Mouse (Mus musculus) hindbrain, embryonic 10.5 days (tissue): ENCODE measurements at regions not wholly inside any gene's neighbourhood (a gene's known extent, or its start where the extent isn't known, plus 50 kb on each side); places are given as distances from the start of the nearest gene placed in this dataset.
"Not testable (repeated sequence)": the region's sequence is repeated elsewhere in the genome, so short reads cannot be mapped to it uniquely, and the experiment has no call there.

ENCODE experiments used
- DNase-seq: peaks from one replicate; pipeline ENCODE4 v3.0.0-alpha.2; 2017; ENCODE audit warnings: low spot score
- H3K27ac ChIP-seq: fragments of 300-500 bp; sonication (generic); 2 replicates; pipeline ENCODE4 v1.5.1; 2016; ENCODE audit warnings: mild to moderate bottlenecking, moderate library complexity
- H3K27me3 ChIP-seq: fragments of 300-500 bp; sonication (generic); 2 replicates; pipeline ENCODE4 v1.6.1; 2016; ENCODE audit warnings: mild to moderate bottlenecking; ENCODE audit not compliant: poor library complexity, insufficient read depth, severe bottlenecking
- H3K36me3 ChIP-seq: fragments of 300-500 bp; sonication (generic); 2 replicates; pipeline ENCODE4 v1.6.1; 2016; ENCODE audit warnings: mild to moderate bottlenecking, moderate library complexity
- H3K4me1 ChIP-seq: fragments of 300-500 bp; sonication (generic); replicated peaks from 2 replicates; pipeline ENCODE4 v1.6.1; 2016; ENCODE audit warnings: mild to moderate bottlenecking
- H3K4me3 ChIP-seq: fragments of 300-500 bp; sonication (generic); 2 replicates; pipeline ENCODE4 v1.5.1; 2016; ENCODE audit warnings: mild to moderate bottlenecking, moderate library complexity
- H3K9me3 ChIP-seq: fragments of 300-500 bp; sonication (generic); 2 replicates; pipeline ENCODE4 v1.6.1; 2016; ENCODE audit warnings: mild to moderate bottlenecking, moderate library complexity
- WGBS: fragments of 180-500 bp; shearing (Covaris S2); methylation state at CpG from one replicate; pipeline ENCODE4 v1.1.7; 2016; 5-methylcytosine and 5-hydroxymethylcytosine counted together

DNA sequence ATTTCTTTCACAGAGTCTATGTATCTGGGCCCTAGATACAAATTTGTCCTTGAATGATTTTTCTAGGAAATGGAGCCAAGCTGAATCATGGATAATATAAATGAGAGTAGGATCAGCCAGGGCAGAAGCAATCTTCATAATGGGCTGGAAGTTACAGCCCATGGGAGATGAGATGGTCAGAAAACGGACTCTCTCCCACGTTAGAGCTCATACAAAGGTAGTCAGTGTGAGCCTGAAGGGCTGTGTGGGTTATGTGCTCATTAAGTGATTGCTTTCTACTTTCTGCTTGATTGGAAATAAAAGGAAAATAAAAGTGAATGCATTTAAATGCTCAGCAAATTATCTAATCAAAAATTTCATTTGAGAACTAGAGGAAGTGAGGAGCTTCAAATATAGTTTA, 2017.1 kb upstream of the Pcdh20 start:
- Histone ChIP-seq H3K36me3 (no peaks in the 10 kb centered on the region), H3K9me3 (no peaks in the 10 kb centered on the region), H3K27me3 (no peaks in the 10 kb centered on the region), H3K4me1 (no peaks in the 10 kb centered on the region), H3K4me3 (no peak overlapping the region), H3K27ac (no peak overlapping the region)
- 78% methylated on average over 2 of the region's 2 CpGs for WGBS
- no peak for DNase-seq

DNA sequence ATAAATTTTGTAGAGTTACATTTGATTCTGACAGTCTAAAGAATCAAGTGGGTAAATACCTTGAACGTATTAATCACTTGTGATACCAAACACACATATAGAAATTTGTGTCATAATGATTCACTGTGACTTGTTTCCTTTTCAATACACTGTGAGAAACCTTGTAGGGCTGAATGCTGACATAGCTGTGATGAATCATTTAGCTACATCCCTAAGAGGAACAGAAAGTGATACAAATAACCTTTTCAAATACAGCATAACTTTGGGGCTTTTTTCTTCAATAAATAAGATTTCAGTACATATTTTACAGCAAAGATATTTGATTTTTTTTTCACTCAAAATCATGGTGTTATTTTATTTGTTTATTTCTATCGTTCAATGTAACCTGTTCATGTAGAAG, 1976.8 kb upstream of the Pcdh20 start:
- H3K4me1 ChIP-seq, result no peaks in the 10 kb centered on the region
- no peaks in the 10 kb centered on the region for H3K27me3 ChIP-seq
- no peak overlapping the region for H3K4me3 ChIP-seq
- 82% methylated on average over 2 of the region's 2 CpGs for WGBS
- no peaks in the 10 kb centered on the region for H3K9me3 ChIP-seq
- H3K27ac ChIP-seq, result no peak overlapping the region
- no peaks in the 10 kb centered on the region for H3K36me3 ChIP-seq
- no peak for DNase-seq

DNA sequence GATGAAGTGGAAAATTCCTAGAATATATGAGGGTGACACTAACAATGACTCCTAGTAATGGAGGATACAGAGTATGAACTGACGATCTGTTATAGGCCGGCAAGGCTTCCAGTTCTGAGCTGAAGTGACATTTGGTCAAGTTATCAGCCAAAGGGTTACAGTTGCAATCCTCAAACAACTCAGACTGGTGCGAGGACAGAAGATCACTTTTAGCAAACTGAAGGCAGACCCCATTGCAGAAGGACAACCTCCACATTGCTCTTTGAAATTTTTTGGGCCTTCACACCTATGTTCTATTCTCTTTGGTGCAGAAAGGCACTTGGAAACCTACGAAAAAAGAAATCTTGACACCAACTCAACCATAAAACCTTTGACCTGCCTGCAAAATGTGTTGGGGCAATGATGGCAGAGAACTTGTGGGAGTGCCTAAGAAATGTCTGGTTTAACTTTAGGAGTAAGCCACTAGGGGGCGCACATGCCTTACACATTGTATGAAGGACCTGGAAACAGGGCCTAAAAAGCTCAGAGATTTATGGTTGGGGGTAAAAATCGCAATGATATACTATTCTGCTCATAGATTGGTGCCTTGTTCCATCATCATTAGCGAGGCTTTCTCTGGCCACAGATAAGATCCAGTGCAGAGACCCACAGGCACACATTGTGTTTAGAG, 1961.8 kb upstream of the Pcdh20 start:
- H3K36me3 ChIP-seq, result no peaks in the 10 kb centered on the region
- WGBS, result 56% methylated on average over 7 of the region's 7 CpGs
- peak; percentile 65 for DNase-seq

DNA sequence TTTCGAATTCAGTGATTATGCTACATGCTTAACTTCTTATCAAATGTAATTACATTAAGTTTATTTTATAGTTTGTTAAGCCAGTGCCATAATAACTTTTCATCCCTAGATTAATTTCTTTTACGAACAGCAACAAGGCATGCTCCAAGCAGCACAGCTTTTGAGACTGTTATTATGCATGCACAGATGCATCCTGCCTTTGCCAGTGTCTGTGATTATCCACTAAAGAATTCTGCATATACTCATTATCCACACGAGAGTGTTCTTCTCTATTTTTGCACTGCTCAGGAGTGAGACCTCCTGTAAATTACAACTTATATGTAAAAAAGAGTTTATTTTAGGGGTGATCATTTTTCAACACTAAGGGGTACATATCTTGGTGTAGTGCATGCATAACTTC, 1941.5 kb upstream of the Pcdh20 start:
- H3K4me3 ChIP-seq, result no peak overlapping the region
- no peaks in the 10 kb centered on the region for H3K27me3 ChIP-seq
- H3K4me1 ChIP-seq, result no peaks in the 10 kb centered on the region
- no peak for DNase-seq
- WGBS, result 87% methylated on average over 3 of the region's 3 CpGs
- H3K27ac ChIP-seq, result no peak overlapping the region
- no peaks in the 10 kb centered on the region for H3K36me3 ChIP-seq
- no peaks in the 10 kb centered on the region for H3K9me3 ChIP-seq

More for the DNA sequence above, 1961.8 kb upstream of the Pcdh20 start:
- Histone ChIP-seq H3K27ac (no peak overlapping the region), H3K27me3 (no peaks in the 10 kb centered on the region), H3K4me1 (no peaks in the 10 kb centered on the region), H3K9me3 (no peaks in the 10 kb centered on the region), H3K4me3 (no peak overlapping the region)

DNA sequence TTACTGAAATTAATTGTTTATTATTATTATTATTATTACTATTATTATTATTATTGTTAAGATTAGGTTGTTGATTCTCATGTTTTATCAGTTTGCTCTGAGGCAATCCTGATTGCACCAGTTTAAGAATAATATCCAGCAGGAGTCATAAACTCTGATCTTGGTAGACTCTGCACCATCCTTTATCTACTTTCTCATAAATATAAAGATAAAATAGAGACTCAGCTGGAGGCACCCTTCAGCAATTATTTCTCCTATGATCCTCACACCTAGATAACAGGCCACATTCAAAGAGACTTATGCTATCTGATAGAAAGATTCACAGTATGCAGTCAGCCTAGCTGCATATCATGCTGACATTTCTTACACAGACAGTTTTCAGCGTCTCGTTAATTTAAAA, 1935.2 kb upstream of the Pcdh20 start:
- Histone ChIP-seq H3K27ac (no peak overlapping the region), H3K4me3 (no peak overlapping the region), H3K4me1 (no peaks in the 10 kb centered on the region), H3K36me3 (no peaks in the 10 kb centered on the region), H3K27me3 (no peaks in the 10 kb centered on the region), H3K9me3 (no peaks in the 10 kb centered on the region)
- no peak for DNase-seq
- 96% methylated on average over 2 of the region's 2 CpGs for WGBS

DNA sequence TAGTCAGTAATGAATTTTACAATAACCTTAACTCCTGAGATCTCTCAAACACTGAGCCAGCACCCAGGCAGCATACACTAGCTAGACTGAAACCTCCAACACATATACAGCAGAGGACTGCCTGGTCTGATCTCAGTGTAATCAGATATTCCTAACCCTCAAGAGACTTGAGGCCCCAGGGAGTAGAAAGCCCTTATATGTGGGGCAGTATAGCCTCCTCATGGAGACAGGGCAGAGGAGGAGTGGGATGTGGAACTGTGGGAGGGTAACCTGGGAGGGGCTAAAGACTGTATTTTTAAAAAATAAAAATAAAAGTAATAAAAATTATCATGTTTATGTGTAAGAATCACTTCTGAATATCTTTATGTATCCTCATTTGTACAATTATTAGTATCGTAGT, 1934.3 kb upstream of the Pcdh20 start:
- DNase-seq, result no peak
- no peaks in the 10 kb centered on the region for H3K27me3 ChIP-seq
- no peak overlapping the region for H3K27ac ChIP-seq
- WGBS, result 96% methylated on average over 1 of the region's 1 CpGs
- H3K9me3 ChIP-seq, result no peaks in the 10 kb centered on the region
- H3K36me3 ChIP-seq, result no peaks in the 10 kb centered on the region
- H3K4me3 ChIP-seq, result no peak overlapping the region
- H3K4me1 ChIP-seq, result no peaks in the 10 kb centered on the region

DNA sequence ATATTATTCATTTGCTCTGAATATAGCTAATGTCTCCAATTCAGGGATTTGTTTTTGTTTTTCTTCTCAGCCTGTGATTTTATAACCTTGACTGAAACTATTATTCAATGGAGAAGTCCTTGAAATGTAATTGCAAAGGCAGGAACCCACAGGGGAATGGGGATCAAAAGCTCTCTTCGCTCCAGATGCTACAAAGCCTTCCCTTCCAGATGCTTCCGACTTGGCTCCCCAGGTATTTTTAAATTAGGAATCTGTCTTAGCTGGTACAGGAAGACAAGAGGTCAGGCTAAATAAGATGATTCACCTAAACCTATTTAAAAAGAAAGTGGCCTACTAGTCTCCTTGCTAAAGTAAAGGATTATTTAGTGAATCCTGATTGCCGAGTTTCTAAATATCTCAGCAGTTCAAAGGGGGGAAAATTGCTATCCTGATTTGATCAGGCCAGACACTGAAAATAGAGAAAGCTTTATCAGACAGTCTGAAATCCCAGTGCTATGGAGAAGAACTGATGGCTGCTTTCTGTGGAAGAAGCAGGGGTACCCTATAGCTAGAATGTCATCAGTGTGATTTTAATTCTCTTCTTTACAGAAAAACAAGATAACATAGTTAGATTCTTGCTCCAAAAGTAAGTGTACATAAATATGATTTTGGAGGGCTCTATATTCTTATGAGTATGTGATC, 1896.2 kb upstream of the Pcdh20 start:
- H3K9me3 ChIP-seq, result no peaks in the 10 kb centered on the region
- no peaks in the 10 kb centered on the region for H3K27me3 ChIP-seq
- no peak for DNase-seq
- H3K4me3 ChIP-seq, result no peak overlapping the region
- H3K36me3 ChIP-seq, result no peaks in the 10 kb centered on the region
- no peaks in the 10 kb centered on the region for H3K4me1 ChIP-seq
- H3K27ac ChIP-seq, result no peak overlapping the region
- WGBS, result 58% methylated on average over 3 of the region's 3 CpGs

DNA sequence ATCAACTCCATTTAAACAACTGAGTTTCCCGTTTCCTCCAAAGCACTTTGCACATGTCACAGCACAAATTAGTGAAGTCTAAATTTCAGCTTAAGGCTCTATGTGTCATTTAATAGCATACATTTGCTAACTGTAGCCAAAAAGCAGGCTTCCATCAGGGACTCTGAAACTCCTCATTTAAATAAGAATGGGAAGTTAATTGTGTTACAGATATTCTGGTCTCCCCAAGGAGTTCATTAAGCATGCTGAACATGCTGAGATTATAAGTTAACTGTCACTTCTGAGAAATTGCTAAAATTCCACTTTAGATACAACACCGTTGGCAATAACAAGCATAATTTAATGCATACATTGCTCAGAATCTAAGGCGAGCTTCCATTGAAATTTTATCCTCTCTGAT, 1863.3 kb upstream of the Pcdh20 start:
- Histone ChIP-seq H3K4me1 (no peaks in the 10 kb centered on the region), H3K4me3 (no peak overlapping the region), H3K36me3 (no peaks in the 10 kb centered on the region), H3K9me3 (no peaks in the 10 kb centered on the region), H3K27ac (no peak overlapping the region), H3K27me3 (no peaks in the 10 kb centered on the region)
- no peak for DNase-seq
- WGBS, result 71% methylated on average over 3 of the region's 3 CpGs

DNA sequence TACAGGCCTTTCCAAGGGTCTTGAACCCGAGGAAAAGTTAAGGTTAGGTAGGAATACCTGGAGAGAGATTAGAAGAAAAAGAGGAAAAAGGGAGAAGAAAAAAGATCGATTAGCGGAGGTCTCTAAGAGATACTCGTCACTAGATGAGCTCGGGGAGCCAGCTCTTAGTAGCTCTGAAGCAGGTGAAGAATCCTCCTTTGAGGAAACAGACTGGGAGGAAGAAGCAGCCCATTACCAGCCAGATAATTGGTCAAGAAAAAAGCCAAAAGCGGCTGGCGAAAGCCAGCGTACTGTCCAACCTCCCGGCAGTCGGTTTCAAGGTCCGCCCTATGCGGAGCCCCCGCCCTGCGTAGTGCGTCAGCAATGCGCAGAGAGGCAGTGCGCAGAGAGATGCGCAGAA, 1824.3 kb upstream of the Pcdh20 start:
- not testable (repeated sequence) for DNase-seq, H3K4me1 ChIP-seq, H3K27ac ChIP-seq, H3K36me3 ChIP-seq, H3K27me3 ChIP-seq, H3K4me3 ChIP-seq, H3K9me3 ChIP-seq
- WGBS, result 92% methylated on average over 17 of the region's 18 CpGs

DNA sequence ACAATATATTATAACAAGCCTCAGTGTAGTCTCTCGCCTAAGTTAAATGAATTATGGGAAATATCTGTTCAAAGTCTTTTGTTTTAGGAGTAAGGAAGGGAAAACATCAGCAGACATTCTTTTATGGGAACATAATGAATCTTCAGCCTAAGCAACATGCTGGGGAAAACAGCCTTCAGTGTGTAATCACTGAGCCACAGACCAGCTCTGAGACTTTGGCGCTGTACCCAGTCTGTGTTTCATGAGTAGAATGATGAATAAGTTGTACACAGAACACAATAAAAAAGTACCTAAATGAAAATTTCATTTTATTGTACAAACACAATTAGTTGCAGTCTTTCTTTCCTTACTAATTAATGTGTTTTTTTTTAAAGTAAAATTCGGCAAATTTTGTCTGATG, 1774.8 kb upstream of the Pcdh20 start:
- H3K36me3 ChIP-seq, result no peaks in the 10 kb centered on the region
- no peak overlapping the region for H3K27ac ChIP-seq
- no peak overlapping the region for H3K4me3 ChIP-seq
- no peak for DNase-seq
- 91% methylated on average over 3 of the region's 3 CpGs for WGBS
- H3K27me3 ChIP-seq, result no peaks in the 10 kb centered on the region
- no peaks in the 10 kb centered on the region for H3K9me3 ChIP-seq
- no peaks in the 10 kb centered on the region for H3K4me1 ChIP-seq

DNA sequence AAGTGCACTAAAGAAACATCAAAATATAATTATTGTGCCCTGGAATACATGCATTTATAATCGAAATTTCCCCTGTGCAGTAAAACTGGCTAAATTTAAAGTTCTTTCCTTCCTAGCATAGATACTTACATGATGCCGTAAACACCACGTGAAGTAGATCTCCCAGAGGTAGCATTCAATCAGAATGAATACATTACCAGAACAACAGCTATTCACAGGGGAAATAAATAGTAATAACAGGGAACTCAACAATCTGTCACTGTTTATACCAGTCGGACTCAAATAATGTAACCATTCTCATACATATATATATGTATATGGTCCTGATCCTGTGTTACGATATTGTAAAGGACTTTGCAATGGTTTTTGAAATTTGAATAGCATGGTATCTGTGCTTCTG, 1761.5 kb upstream of the Pcdh20 start:
- no peak overlapping the region for H3K27ac ChIP-seq
- no peaks in the 10 kb centered on the region for H3K27me3 ChIP-seq
- no peak overlapping the region for H3K4me3 ChIP-seq
- no peaks in the 10 kb centered on the region for H3K36me3 ChIP-seq
- 80% methylated on average over 5 of the region's 5 CpGs for WGBS
- H3K9me3 ChIP-seq, result no peaks in the 10 kb centered on the region
- no peaks in the 10 kb centered on the region for H3K4me1 ChIP-seq
- no peak for DNase-seq

DNA sequence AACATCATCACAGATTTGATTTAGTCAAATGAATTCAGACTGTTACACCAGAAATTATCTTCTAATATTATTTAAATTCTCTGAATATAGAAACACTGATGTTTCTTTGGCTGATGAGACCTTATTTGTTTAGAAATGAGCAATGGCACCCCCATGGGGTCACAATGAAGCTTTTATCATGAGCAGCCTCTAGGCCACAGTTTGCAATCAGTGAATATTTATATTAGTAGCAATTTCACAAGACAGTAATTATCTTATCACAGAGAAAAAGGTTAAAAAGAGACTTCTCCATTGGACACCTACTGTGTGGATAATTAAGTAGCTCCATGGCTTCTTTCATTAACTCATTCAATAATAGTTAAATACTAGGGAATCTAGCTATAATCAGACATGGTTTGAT, 1729.1 kb upstream of the Pcdh20 start:
- H3K27ac ChIP-seq, result no peak overlapping the region
- DNase-seq, result no peak
- no peaks in the 10 kb centered on the region for H3K4me1 ChIP-seq
- H3K27me3 ChIP-seq, result no peaks in the 10 kb centered on the region
- no peaks in the 10 kb centered on the region for H3K36me3 ChIP-seq
- no peak overlapping the region for H3K4me3 ChIP-seq
- H3K9me3 ChIP-seq, result no peaks in the 10 kb centered on the region

DNA sequence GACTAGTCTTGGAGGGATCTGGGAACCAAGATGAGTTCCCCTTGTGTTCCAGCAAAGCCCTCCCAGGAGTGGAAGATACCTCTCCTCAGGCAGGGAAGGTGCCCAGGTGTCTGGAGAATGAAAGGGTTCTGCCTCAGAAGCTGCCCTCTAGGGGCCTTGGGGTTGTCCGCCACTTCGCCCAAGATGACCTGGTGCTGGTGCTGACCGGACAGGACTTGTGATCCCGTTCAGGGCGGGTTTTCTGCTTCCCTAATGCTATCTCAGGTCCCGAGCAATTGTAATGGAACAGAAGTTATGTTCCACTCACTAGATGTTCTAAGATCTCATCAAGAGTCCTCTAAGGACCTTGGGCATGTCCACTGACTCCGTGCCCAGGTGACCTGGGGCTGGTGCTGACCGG, 1726.6 kb upstream of the Pcdh20 start:
- no peaks in the 10 kb centered on the region for H3K36me3 ChIP-seq
- WGBS, result 89% methylated on average over 8 of the region's 8 CpGs
- no peaks in the 10 kb centered on the region for H3K4me1 ChIP-seq
- no peak overlapping the region for H3K27ac ChIP-seq
- H3K9me3 ChIP-seq, result no peaks in the 10 kb centered on the region
- no peak for DNase-seq
- no peak overlapping the region for H3K4me3 ChIP-seq
- no peaks in the 10 kb centered on the region for H3K27me3 ChIP-seq

DNA sequence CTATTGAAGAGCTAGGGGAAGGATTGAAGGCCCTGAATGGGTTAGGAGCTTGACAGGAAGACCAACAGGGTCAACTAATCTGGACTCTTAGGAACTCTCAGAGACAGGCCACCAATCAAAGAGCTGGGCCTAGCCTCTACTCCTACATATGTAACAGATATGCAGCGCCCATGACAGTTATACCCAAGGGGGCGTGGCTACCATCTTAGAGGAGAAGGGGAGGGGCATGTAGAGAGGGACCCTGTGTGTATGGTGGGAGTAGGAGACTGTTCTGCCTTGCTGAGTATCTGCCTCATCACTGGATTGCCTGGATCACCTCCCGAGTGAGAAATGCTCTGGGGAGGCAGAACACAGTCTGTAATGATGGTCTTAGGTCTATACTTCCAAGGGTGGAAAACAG, 1701.5 kb upstream of the Pcdh20 start:
- Histone ChIP-seq H3K4me1 (no peaks in the 10 kb centered on the region), H3K27me3 (no peaks in the 10 kb centered on the region), H3K4me3 (no peak overlapping the region), H3K36me3 (no peaks in the 10 kb centered on the region), H3K9me3 (no peaks in the 10 kb centered on the region), H3K27ac (no peak overlapping the region)
- 80% methylated on average over 3 of the region's 3 CpGs for WGBS
- DNase-seq, result no peak
